Mouse (Mus musculus): ENCODE results near the gene Gm10053. TPM values are rescaled to one million over a fixed set of nuclear protein-coding genes. Genes with fewer than 3 reads are reported as not detected.

Gene Gm10053
- 33.9 TPM for total RNA-seq (2023)

GRCm38 (mm10) chr19:24875129-24875870 lies at the start of gene Gm10053:
Gene Gm10053, plus strand, starts transcription at chr19:24875686.

GRCm38 (mm10) chr19:24861612-24862451 lies 13.7 kb upstream of the Gm10053 start, which contains the start of gene Pgm5:
Gene Pgm5, minus strand, starts transcription at chr19:24861855.

DNA sequence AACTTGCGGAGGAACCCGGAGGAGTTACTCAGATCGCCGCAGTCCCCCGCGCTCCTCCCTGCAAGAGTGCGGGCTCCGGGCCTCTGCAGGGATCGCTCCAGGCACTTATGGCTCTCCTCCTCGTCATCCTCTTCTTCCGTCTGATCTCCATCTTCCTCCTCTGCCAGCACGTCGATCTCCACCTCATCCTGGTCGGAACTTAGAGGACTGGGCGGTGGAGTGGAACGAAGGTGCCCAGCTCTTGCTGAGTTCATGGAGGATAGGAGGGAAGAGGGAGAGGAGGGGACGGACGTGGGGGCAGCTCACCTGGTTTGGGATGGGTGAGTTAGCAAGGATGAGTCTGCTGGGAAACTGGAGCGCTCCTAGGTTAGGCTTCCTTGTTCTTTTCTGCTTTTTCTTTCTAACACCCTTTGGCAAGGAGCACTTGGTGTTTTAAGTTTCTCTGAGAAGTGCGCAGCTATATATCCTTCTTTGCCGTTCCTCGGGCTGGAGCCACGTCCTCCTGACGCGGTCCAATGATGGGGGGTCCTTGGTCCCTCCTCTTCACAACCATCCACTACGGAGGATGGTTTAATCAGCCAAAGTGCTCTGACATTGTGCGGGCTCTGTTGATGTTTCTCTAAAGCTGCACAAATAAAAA lies 25.2 kb downstream of the Gm10053 start, which contains the start of gene Foxd4:
Foxd4 (minus strand) TSS at position 617 of the 640 bp plus-strand sequence.

Other genes starting within 250 kb of the Gm10053 start
- not detected for gene Tmem252, start 201.7 kb upstream of the Gm10053 start, total RNA-seq (2023)
- not detected for gene Pgm5, start 13.8 kb upstream of the Gm10053 start, total RNA-seq (2023)
- gene Foxd4, start 25.5 kb downstream of the Gm10053 start, total RNA-seq (2023), result not detected
- 9.9 TPM for gene Cbwd1, start 85.9 kb downstream of the Gm10053 start, total RNA-seq (2023)
- 280 TPM for gene Dock8, start 123.8 kb downstream of the Gm10053 start, total RNA-seq (2023)